Mouse (Mus musculus) midbrain, postnatal 0 days (tissue): ENCODE results near the gene Lrrd1. TPM values are rescaled to one million over a fixed set of nuclear protein-coding genes. Genes with fewer than 3 reads are reported as not detected.
A peak's percentile ranks its signal among the peaks of the same experiment; 100 is the strongest.
"Not testable (repeated sequence)": the region's sequence is repeated elsewhere in the genome, so short reads cannot be mapped to it uniquely, and the experiment has no call there.

Experiments used
- ATAC-seq: fragments of 200-750 bp; cut with Nextera tagmentation; 2 replicates; pipeline ENCODE4 v1.8.0; 2017; ENCODE audit warnings: moderate number of reproducible peaks, mild to moderate bottlenecking, moderate TSS enrichment, moderate library complexity; ENCODE audit not compliant: low FRiP score
- DNase-seq: peaks from one replicate; pipeline ENCODE4 v3.0.0-alpha.2; 2015; ENCODE audit warnings: low spot score
- H3K27ac ChIP-seq: fragments of 300-500 bp; sonication (generic); 2 replicates; pipeline ENCODE4 v1.5.1; 2014; ENCODE audit warnings: low read depth, mild to moderate bottlenecking, low read length, mixed read lengths
- H3K27me3 ChIP-seq: fragments of 300-500 bp; sonication (generic); 2 replicates; pipeline ENCODE4 v1.6.1; 2014; ENCODE audit warnings: low read length, control low read depth, mixed read lengths; ENCODE audit not compliant: insufficient read depth
- H3K36me3 ChIP-seq: fragments of 300-500 bp; sonication (generic); 2 replicates; pipeline ENCODE4 v1.6.1; 2014; ENCODE audit warnings: low read length, control low read depth, mixed read lengths; ENCODE audit not compliant: insufficient read depth
- H3K4me1 ChIP-seq: fragments of 300-500 bp; sonication (generic); 2 replicates; pipeline ENCODE4 v1.6.1; 2014; ENCODE audit warnings: mild to moderate bottlenecking, control low read depth, antibody characterized with exemption, low read length, mixed read lengths; ENCODE audit not compliant: insufficient read depth
- H3K4me2 ChIP-seq: fragments of 300-500 bp; sonication (generic); 2 replicates; pipeline ENCODE4 v1.6.1; 2014; ENCODE audit warnings: low read depth, mild to moderate bottlenecking, low read length, mixed read lengths; ENCODE audit not compliant: poor library complexity, severe bottlenecking
- H3K4me3 ChIP-seq: fragments of 300-500 bp; sonication (generic); 2 replicates; pipeline ENCODE4 v1.5.1; 2014; ENCODE audit warnings: low read depth, mild to moderate bottlenecking, low read length, moderate library complexity
- H3K9ac ChIP-seq: fragments of 300-500 bp; sonication (generic); replicated peaks from 2 replicates; pipeline ENCODE4 v1.6.1; 2014; ENCODE audit warnings: mild to moderate bottlenecking, low read length, moderate library complexity, mixed read lengths; ENCODE audit not compliant: poor library complexity, severe bottlenecking
- H3K9me3 ChIP-seq: fragments of 300-500 bp; sonication (generic); 2 replicates; pipeline ENCODE4 v1.6.1; 2016; ENCODE audit warnings: low read length, control low read depth
- CTCF ChIP-seq: IDR thresholded peaks from 2 replicates; pipeline ENCODE4 v1.5.1; 2016; ENCODE audit warnings: antibody characterized with exemption, mild to moderate bottlenecking
- WGBS: fragments of 180-500 bp; shearing (Covaris S2); extraction: QIAGEN DNeasy Blood & Tissue Kit; methylation state at CpG from one replicate; pipeline ENCODE4 v1.1.7; 2014; 5-methylcytosine and 5-hydroxymethylcytosine counted together
- polyA plus RNA-seq: library from polyadenylated mRNA; unstranded; fragments of >200 nt; fragmentation: Nextera tagmentation; extraction: Ambion mirVana; gene quantifications from 2 replicates; pipeline ENCODE4 v1.2.1, GENCODE M21; 2015
- total RNA-seq: library from RNA; depleted of rRNA; stranded (reverse); fragments of >200 nt; gene quantifications from 2 replicates; pipeline ENCODE4 v1.2.3, GENCODE M21; 2014

Gene Lrrd1
- total and polyA plus RNA-seq, 2 experiments from 2014 or later, result not detected

GRCm38 (mm10) chr5:3872348-3872747 is 27.4 kb downstream of the Lrrd1 start:
- DNase-seq, result no peak
- H3K27ac ChIP-seq, result no peak overlapping the region
- WGBS, result 29% methylated on average over 1 of the region's 1 CpGs
- H3K36me3 ChIP-seq, result no peaks in the 10 kb centered on the region
- H3K27me3 ChIP-seq, result no peaks in the 10 kb centered on the region
- TF ChIP-seq CTCF, result no peak
- no peak overlapping the region for H3K9ac ChIP-seq
- H3K4me2 ChIP-seq, result no peak overlapping the region
- H3K9me3 ChIP-seq, result no peaks in the 10 kb centered on the region
- no peak for ATAC-seq
- H3K4me1 ChIP-seq, result no peaks in the 10 kb centered on the region
- H3K4me3 ChIP-seq, result no peak overlapping the region

DNA sequence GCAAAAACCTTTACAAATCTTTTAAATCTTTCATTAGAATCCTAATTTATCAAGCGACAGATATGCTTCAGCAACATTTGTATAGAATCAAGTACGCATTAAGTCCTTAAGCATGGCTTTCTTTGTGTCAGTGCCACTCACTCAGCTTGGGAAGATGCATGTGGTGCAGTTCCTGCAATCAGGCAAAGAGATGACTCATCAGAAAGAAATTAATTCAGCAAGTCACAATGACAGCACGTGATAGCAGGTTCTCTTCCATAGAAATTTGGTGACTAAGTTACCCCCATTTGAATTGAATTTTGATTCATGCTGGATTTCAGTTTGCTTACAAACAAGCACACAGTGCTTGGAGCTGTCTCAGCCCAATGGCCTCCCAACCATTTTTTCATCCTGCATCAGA is 28.5 kb downstream of the Lrrd1 start:
- no peak for TF ChIP-seq CTCF
- Histone ChIP-seq H3K9me3 (no peaks in the 10 kb centered on the region), H3K4me1 (no peaks in the 10 kb centered on the region), H3K36me3 (no peaks in the 10 kb centered on the region), H3K4me2 (no peak overlapping the region), H3K27ac (no peak overlapping the region), H3K9ac (no peak overlapping the region), H3K27me3 (no peaks in the 10 kb centered on the region), H3K4me3 (no peak overlapping the region)
- 64% methylated on average over 3 of the region's 3 CpGs for WGBS
- DNase-seq, result no peak
- ATAC-seq, result no peak

DNA sequence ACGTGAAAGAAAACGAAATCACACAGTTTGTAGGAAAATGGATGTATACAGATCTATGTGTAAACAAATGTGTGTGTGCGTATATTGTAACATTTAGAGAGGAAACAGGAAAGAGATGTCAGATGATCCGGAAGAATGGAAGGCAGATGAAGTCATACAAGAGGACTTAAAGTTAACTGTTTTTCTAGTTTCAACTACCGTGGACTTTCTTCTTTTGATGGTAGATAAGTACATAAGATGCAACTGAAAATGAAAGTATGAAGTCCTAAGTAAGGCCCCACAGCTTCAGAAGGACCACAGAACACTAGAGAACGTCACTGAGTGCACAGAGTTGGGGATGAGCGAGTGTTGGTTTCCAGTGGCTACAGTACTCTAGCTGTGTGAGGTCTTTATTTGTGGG is 41.9 kb downstream of the Lrrd1 start:
- H3K4me3 ChIP-seq, H3K36me3 ChIP-seq: not testable (repeated sequence)

GRCm38 (mm10) chr5:3889201-3889600 is 44.2 kb downstream of the Lrrd1 start:
- no peak for TF ChIP-seq CTCF
- DNase-seq, result no peak
- no peak for ATAC-seq
- Histone ChIP-seq H3K27me3 (no peaks in the 10 kb centered on the region), H3K4me1 (0 out of 2 replicates have a peak, but pooled peaks cover 3% of the 10 kb centered on the region), H3K9me3 (no peaks in the 10 kb centered on the region), H3K27ac (no peak overlapping the region), H3K4me3 (no peak overlapping the region), H3K36me3 (no peaks in the 10 kb centered on the region), H3K4me2 (no peak overlapping the region), H3K9ac (no peak overlapping the region)

More for the DNA sequence above, 41.9 kb downstream of the Lrrd1 start:
- 92% methylated on average over 7 of the region's 7 CpGs for WGBS
- not testable (repeated sequence) for H3K9me3 ChIP-seq, ATAC-seq, DNase-seq, H3K27me3 ChIP-seq, H3K9ac ChIP-seq, H3K4me1 ChIP-seq, H3K27ac ChIP-seq, H3K4me2 ChIP-seq

GRCm38 (mm10) chr5:3893459-3894293 is 48.7 kb downstream of the Lrrd1 start, which contains the start of gene Mterf1a:
Gene Mterf1a, minus strand, starts transcription at chr5:3893933.
- peak; percentile 99 for ATAC-seq
- H3K9me3 ChIP-seq, H3K27me3 ChIP-seq, H3K27ac ChIP-seq, DNase-seq, H3K36me3 ChIP-seq, H3K4me1 ChIP-seq: not testable (repeated sequence)
- H3K9ac ChIP-seq, result 0 out of 2 replicates have a peak within 1 kb of the TSS, but pooled peaks have one; percentile 33
- peak within 1 kb of the TSS; percentile 37 for H3K4me3 ChIP-seq
- peak; percentile 26; the same call in 1 of the 2 replicates for TF ChIP-seq CTCF
- 3% methylated on average over 6 of the region's 47 CpGs for WGBS
- H3K4me2 ChIP-seq, result peak within 1 kb of the TSS; percentile 58

DNA sequence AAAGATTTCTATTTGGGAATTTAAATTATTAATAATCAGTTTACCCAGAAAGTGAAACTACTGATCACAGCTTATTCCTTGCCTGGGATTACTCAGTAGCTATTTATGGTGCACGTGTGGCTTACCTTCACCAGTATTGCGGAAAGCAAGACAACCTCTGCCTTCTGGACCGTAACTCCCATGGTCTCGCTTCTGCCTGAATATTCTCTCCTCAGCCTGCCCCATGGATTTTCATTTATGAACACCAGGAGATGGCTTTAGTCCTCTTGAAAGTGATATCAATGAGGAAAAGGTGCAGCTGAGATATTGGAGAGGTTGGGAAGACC is 49.3 kb downstream of the Lrrd1 start:
- H3K9me3 ChIP-seq, DNase-seq, H3K27me3 ChIP-seq, H3K36me3 ChIP-seq, H3K27ac ChIP-seq, H3K9ac ChIP-seq, H3K4me2 ChIP-seq, H3K4me1 ChIP-seq, ATAC-seq: not testable (repeated sequence)
- H3K4me3 ChIP-seq, result peak overlapping the region; percentile 22; the same call in 1 of the 2 replicates
- 97% methylated on average over 4 of the region's 4 CpGs for WGBS
